Comparison of ENCODE assay signal across 10 mouse cellular contexts in genomic region chr2:135251821-135252315, GRCm38 (mm10).
DNase-seq lines count a peak whose midpoint lies in the region; ATAC-seq and TF ChIP-seq lines count a peak whose summit lies in the region.
"Had no signal": no experiment of that assay in that cellular context is flagged by ENCODE, and none has a peak within 500 bp of the region (broad histone marks: within the 10 kb centered on the region; RNA-seq: fewer than 3 reads in every experiment).

No protein-coding gene starts in this region.

- WGBS in heart, postnatal 0 days: 80% methylated on average over 3 of the region's 3 CpGs
- WGBS in lung, adult 2 months: 90% methylated on average over 3 of the region's 3 CpGs

- DNase-seq in heart, postnatal 0 days (ENCODE audit: low spot score): no peak
- DNase-seq in heart, postnatal 25 days (ENCODE audit: low spot score): no peak
- no peak for DNase-seq in lung, adult 2 months
- DNase-seq in lung, postnatal 4 days: no peak
- peak; percentile 23 for DNase-seq in adipocyte (ENCODE audit: low spot score)
- DNase-seq in embryo, embryonic 11 days: peak; percentile 20
- no peak for DNase-seq in right cerebral cortex, adult 2 months (ENCODE audit: low spot score in 2 of 2)
- DNase-seq in ovary, postnatal 14 days (ENCODE audit: low spot score): no peak
- DNase-seq: gastrocnemius, postnatal 14 days; heart, postnatal 4 days had no signal

- H3K27me3 ChIP-seq in heart, postnatal 0 days (ENCODE audit: control insufficient read depth, insufficient read depth, low read length): no peaks in the 10 kb centered on the region

- TF ChIP-seq EP300 in heart, postnatal 0 days (IDR thresholded peaks at IDR 0.05; ENCODE audit: low read depth): no peak

- H3K4me1 ChIP-seq in heart, postnatal 0 days (ENCODE audit: control insufficient read depth, insufficient read depth): 0 out of 2 replicates have a peak, but pooled peaks cover 6% of the 10 kb centered on the region
- H3K4me1 ChIP-seq in lung, adult 2 months (ENCODE audit: control insufficient read depth, insufficient read depth, low read length): peaks cover 2% of the 10 kb centered on the region

- intact Hi-C loops in heart, postnatal 25 days (cut with DNase I): loop anchor here (1.0 kb wide), 1 partner anchor 19 kb away; no protein-coding TSS in a partner anchor

- no peak for TF ChIP-seq POLR2A in lung, adult 2 months (IDR thresholded peaks at IDR 0.05; ENCODE audit: borderline replicate concordance, extremely low read depth, low read depth, low read length)

- TF ChIP-seq CTCF in heart, postnatal 0 days (IDR thresholded peaks at IDR 0.05; ENCODE audit: low read depth): peak; percentile 48
- TF ChIP-seq CTCF in lung, adult 2 months (IDR thresholded peaks at IDR 0.05; ENCODE audit: insufficient read depth, low read length): peak; percentile 23; the same call in 1 of the 2 replicates

- no peak overlapping the region for H3K4me3 ChIP-seq in heart, postnatal 0 days (ENCODE audit: low read depth, low read length)
- H3K4me3 ChIP-seq in lung, adult 2 months (replicated peaks; ENCODE audit: extremely low read depth, low read depth, low read length): no peak overlapping the region

- no peak overlapping the region for H3K9ac ChIP-seq in heart, postnatal 0 days (replicated peaks; ENCODE audit: low read depth, low read length)

- H3K4me2 ChIP-seq in heart, postnatal 0 days (ENCODE audit: low read depth, low read length): no peak overlapping the region

- H3K9me3 ChIP-seq in heart, postnatal 0 days (replicated peaks; ENCODE audit: control insufficient read depth, low read length): no peaks in the 10 kb centered on the region

- no peak for ATAC-seq in heart, postnatal 0 days (ENCODE audit: insufficient read depth, low read depth)

- no peak overlapping the region for H3K27ac ChIP-seq in heart, postnatal 0 days (ENCODE audit: low read depth)

- H3K36me3 ChIP-seq in heart, postnatal 0 days (replicated peaks; ENCODE audit: control insufficient read depth, insufficient read depth, low read length): no peaks in the 10 kb centered on the region

Comparison
In these comparisons a context has a peak if more than half of its experiments do, and no peak if none do; other contexts are left out.
1. DNase-seq: peak in adipocyte (single experiment) and embryo, embryonic 11 days (single experiment); none in heart, postnatal 0 days (single experiment), heart, postnatal 25 days (single experiment), lung, adult 2 months (single experiment), lung, postnatal 4 days (0 of 2), right cerebral cortex, adult 2 months (0 of 2) and ovary, postnatal 14 days (single experiment).